Mouse (Mus musculus): Measurements from ENCODE around the gene Egr4.

Egr4 gene

GRCm38 (mm10) chr6:85513531-85513910 is at the start of gene Egr4:
Gene Egr4, minus strand, starts transcription at chr6:85513589.
- 1% methylated on average over 38 of the region's 38 CpGs for WGBS

- WGBS = 31% methylated on average over 1 of the region's 1 CpGs
Measured at GRCm38 (mm10) chr6:85562374-85562773, 49.0 kb upstream of the Egr4 start.

- WGBS = 57% methylated on average over 5 of the region's 5 CpGs
Measured at GRCm38 (mm10) chr6:85547642-85548041, 34.3 kb upstream of the Egr4 start.

- 24% methylated on average over 13 of the region's 13 CpGs for WGBS
Measured at GRCm38 (mm10) chr6:85544251-85544881, 31.0 kb upstream of the Egr4 start.

- 64% methylated on average over 10 of the region's 10 CpGs for WGBS
Measured at GRCm38 (mm10) chr6:85543351-85544175, 30.2 kb upstream of the Egr4 start.

- whole genome bisulfite sequencing = 45% methylated on average over 2 of the region's 2 CpGs
Measured at GRCm38 (mm10) chr6:85522825-85523224, 9.4 kb upstream of the Egr4 start.

- WGBS = 83% methylated on average over 5 of the region's 5 CpGs
Measured at GRCm38 (mm10) chr6:85522026-85522425, 8.6 kb upstream of the Egr4 start.

GRCm38 (mm10) chr6:85518091-85518693 is 4.8 kb upstream of the Egr4 start:
- 40% methylated on average over 5 of the region's 5 CpGs for WGBS

GRCm38 (mm10) chr6:85515941-85516340 is 2.6 kb upstream of the Egr4 start:
- WGBS = 43% methylated on average over 4 of the region's 4 CpGs

- WGBS = 2% methylated on average over 89 of the region's 90 CpGs
Measured at GRCm38 (mm10) chr6:85512577-85513530, 535 bp downstream of the Egr4 start.

- WGBS = under 1% methylated on average over 36 of the region's 36 CpGs
Measured at GRCm38 (mm10) chr6:85512056-85512440, 1.3 kb downstream of the Egr4 start.

GRCm38 (mm10) chr6:85511286-85512055 is 1.9 kb downstream of the Egr4 start:
- 7% methylated on average over 88 of the region's 88 CpGs for WGBS

- 2% methylated on average over 6 of the region's 6 CpGs for WGBS
Measured at GRCm38 (mm10) chr6:85510476-85510875, 2.9 kb downstream of the Egr4 start.

- 55% methylated on average over 5 of the region's 5 CpGs for WGBS
Measured at GRCm38 (mm10) chr6:85508602-85509001, 4.8 kb downstream of the Egr4 start.

- WGBS = 42% methylated on average over 2 of the region's 2 CpGs
Measured at GRCm38 (mm10) chr6:85504908-85505307, 8.5 kb downstream of the Egr4 start.

- WGBS = 1% methylated on average over 21 of the region's 22 CpGs
Measured at GRCm38 (mm10) chr6:85502911-85503250, 10.5 kb downstream of the Egr4 start, which contains the start of gene Fbxo41. Gene Fbxo41, minus strand, starts transcription at chr6:85502994.

GRCm38 (mm10) chr6:85502103-85502910 is 11.1 kb downstream of the Egr4 start:
- 2% methylated on average over 32 of the region's 37 CpGs for WGBS

- WGBS = 9% methylated on average over 6 of the region's 6 CpGs
Measured at GRCm38 (mm10) chr6:85501571-85502102, 11.8 kb downstream of the Egr4 start.

GRCm38 (mm10) chr6:85500416-85500815 is 13.0 kb downstream of the Egr4 start:
- WGBS = 78% methylated on average over 1 of the region's 1 CpGs

- WGBS = 71% methylated on average over 9 of the region's 9 CpGs
Measured at GRCm38 (mm10) chr6:85498147-85498546, 15.2 kb downstream of the Egr4 start.

Data from cerebral cortex, adult 2 months (tissue).